Mouse (Mus musculus) limb, embryonic 14.5 days (tissue): ENCODE measurements around the gene Flt4. TPM values are rescaled to one million over a fixed set of nuclear protein-coding genes. Genes with fewer than 3 reads are reported as not detected.

Source experiments
- ATAC-seq: fragments of 200-750 bp; cut with Nextera tagmentation; 2 replicates; pipeline ENCODE4 v1.8.0; 2017; ENCODE audit warnings: low read depth, moderate number of reproducible peaks, moderate TSS enrichment; ENCODE audit not compliant: low FRiP score
- DNase-seq: peaks from one replicate; pipeline ENCODE4 v3.0.0-alpha.2; 2015; ENCODE audit warnings: low spot score
- H3K27ac ChIP-seq: fragments of 300-500 bp; sonication (generic); replicated peaks from 2 replicates; pipeline ENCODE4 v1.5.1; 2014; ENCODE audit warnings: low read depth, mild to moderate bottlenecking, low read length, moderate library complexity, mixed read lengths
- H3K27me3 ChIP-seq: fragments of 300-500 bp; sonication (generic); 2 replicates; pipeline ENCODE4 v1.6.1; 2014; ENCODE audit warnings: low read length, mixed read lengths; ENCODE audit not compliant: control insufficient read depth, insufficient read depth
- H3K36me3 ChIP-seq: fragments of 300-500 bp; sonication (generic); 2 replicates; pipeline ENCODE4 v1.6.1; 2014; ENCODE audit warnings: mild to moderate bottlenecking, low read length, moderate library complexity, mixed read lengths; ENCODE audit not compliant: control insufficient read depth, insufficient read depth
- H3K4me1 ChIP-seq: fragments of 300-500 bp; sonication (generic); 2 replicates; pipeline ENCODE4 v1.6.1; 2014; ENCODE audit warnings: antibody characterized with exemption, low read length, mixed read lengths; ENCODE audit not compliant: control insufficient read depth, insufficient read depth
- H3K4me2 ChIP-seq: fragments of 300-500 bp; sonication (generic); replicated peaks from 2 replicates; pipeline ENCODE4 v1.6.1; 2014; ENCODE audit warnings: low read depth, mild to moderate bottlenecking, low read length, moderate library complexity; ENCODE audit not compliant: severe bottlenecking
- H3K4me3 ChIP-seq: fragments of 300-500 bp; sonication (generic); replicated peaks from 2 replicates; pipeline ENCODE4 v1.5.1; 2014; ENCODE audit warnings: low read length
- H3K9ac ChIP-seq: fragments of 300-500 bp; sonication (generic); 2 replicates; pipeline ENCODE4 v1.6.1; 2014; ENCODE audit warnings: mild to moderate bottlenecking, low read depth, low read length, moderate library complexity; ENCODE audit not compliant: severe bottlenecking
- H3K9me3 ChIP-seq: fragments of 300-500 bp; sonication (generic); 2 replicates; pipeline ENCODE4 v1.6.1; 2016; ENCODE audit warnings: low read length; ENCODE audit not compliant: control insufficient read depth
- POLR2A ChIP-seq: fragments of 200-500 bp; IDR thresholded peaks from 2 replicates; pipeline ENCODE4 v1.8.0; 2012; ENCODE audit warnings: inconsistent platforms, mild to moderate bottlenecking, moderate library complexity, borderline replicate concordance; ENCODE audit not compliant: insufficient read depth, insufficient read length; ENCODE audit errors: extremely low read depth
- WGBS: fragments of 180-500 bp; shearing (Covaris S2); extraction: QIAGEN DNeasy Blood & Tissue Kit; methylation state at CpG from one replicate; pipeline ENCODE4 v1.1.7; 2014; 5-methylcytosine and 5-hydroxymethylcytosine counted together
- polyA plus RNA-seq, 2 experiments: library from polyadenylated mRNA; depleted of rRNA in 1 of 2; stranded (reverse) in 1 of 2; unstranded in 1 of 2; fragments of >200 nt; fragmentation: Nextera tagmentation in 1 of 2; extraction: Ambion mirVana in 1 of 2; gene quantifications; 2 replicates each; pipeline versions ENCODE4 v1.2.1 to v1.2.3; 2012 to 2014

Gene Flt4
- polyA plus RNA-seq, 2 experiments = 6.8 to 7.1 TPM

- Histone ChIP-seq H3K4me1 (peaks cover 5% of the 10 kb centered on the region; the same call in 1 of the 2 replicates), H3K27me3 (no peaks in the 10 kb centered on the region), H3K4me3 (no peak overlapping the region), H3K27ac (no peak overlapping the region), H3K9me3 (no peaks in the 10 kb centered on the region), H3K9ac (no peak overlapping the region), H3K4me2 (no peak overlapping the region), H3K36me3 (no peaks in the 10 kb centered on the region)
- TF ChIP-seq POLR2A = no peak
- DNase-seq (no peak), ATAC-seq (no peak)
Measured at GRCm38 (mm10) chr11:49655501-49655900, 46.4 kb downstream of the Flt4 start.

GRCm38 (mm10) chr11:49658065-49658464, 49.0 kb downstream of the Flt4 start:
- TF ChIP-seq POLR2A = no peak
- H3K4me2 ChIP-seq = no peak overlapping the region
- no peak overlapping the region for H3K27ac ChIP-seq
- no peaks in the 10 kb centered on the region for H3K9me3 ChIP-seq
- H3K4me1 ChIP-seq = no peaks in the 10 kb centered on the region; the same call in 1 of the 2 replicates
- 83% methylated on average over 4 of the region's 4 CpGs for WGBS
- no peak overlapping the region for H3K4me3 ChIP-seq
- no peaks in the 10 kb centered on the region for H3K27me3 ChIP-seq
- H3K36me3 ChIP-seq = no peaks in the 10 kb centered on the region
- no peak overlapping the region for H3K9ac ChIP-seq
- DNase-seq (no peak), ATAC-seq (no peak)

- WGBS = 67% methylated on average over 10 of the region's 10 CpGs
- ATAC-seq (no peak), DNase-seq (no peak)
- no peak overlapping the region for H3K4me3 ChIP-seq
- H3K36me3 ChIP-seq = no peaks in the 10 kb centered on the region
- H3K9ac ChIP-seq = no peak overlapping the region
- no peaks in the 10 kb centered on the region for H3K27me3 ChIP-seq
- H3K4me2 ChIP-seq = no peak overlapping the region
- no peaks in the 10 kb centered on the region for H3K4me1 ChIP-seq
- no peaks in the 10 kb centered on the region for H3K9me3 ChIP-seq
- no peak for TF ChIP-seq POLR2A
- H3K27ac ChIP-seq = no peak overlapping the region
Measured at GRCm38 (mm10) chr11:49658791-49659469, 49.9 kb downstream of the Flt4 start.

- ATAC-seq = no peak
- WGBS = 76% methylated on average over 7 of the region's 7 CpGs
- Histone ChIP-seq H3K4me2 (no peak overlapping the region), H3K9ac (no peak overlapping the region), H3K27ac (no peak overlapping the region), H3K9me3 (no peaks in the 10 kb centered on the region), H3K4me1 (no peaks in the 10 kb centered on the region), H3K36me3 (no peaks in the 10 kb centered on the region), H3K4me3 (no peak overlapping the region), H3K27me3 (no peaks in the 10 kb centered on the region)
- TF ChIP-seq POLR2A = no peak
- DNase-seq = no peak
Measured at GRCm38 (mm10) chr11:49659470-49659799, 50.4 kb downstream of the Flt4 start.

GRCm38 (mm10) chr11:49662292-49662780, 53.3 kb downstream of the Flt4 start:
- H3K4me2 ChIP-seq = no peak overlapping the region
- DNase-seq = no peak
- no peaks in the 10 kb centered on the region for H3K36me3 ChIP-seq
- H3K9ac ChIP-seq = no peak overlapping the region
- WGBS = 55% methylated on average over 15 of the region's 15 CpGs
- no peaks in the 10 kb centered on the region for H3K27me3 ChIP-seq
- ATAC-seq = no peak
- H3K4me3 ChIP-seq = no peak overlapping the region
- no peak for TF ChIP-seq POLR2A
- H3K9me3 ChIP-seq = no peaks in the 10 kb centered on the region
- H3K4me1 ChIP-seq = no peaks in the 10 kb centered on the region
- H3K27ac ChIP-seq = no peak overlapping the region
